In genomic region chr17:29847291-29847690, GRCm38 (mm10) we compare ENCODE assay signal across 15 mouse cellular contexts.
"Had no signal": no experiment of that assay in that cellular context is flagged by ENCODE, and none has a peak within 500 bp of the region (broad histone marks: within the 10 kb centered on the region; RNA-seq: fewer than 3 reads in every experiment).

No protein-coding gene starts in this region.

- H3K4me3 ChIP-seq: left cerebral cortex, adult 2 months; liver, embryonic 13.5 days; lung, embryonic 15.5 days; neural tube, embryonic 12.5 days; neural tube, embryonic 15.5 days had no signal

- DNase-seq: kidney, adult 2 months; kidney, postnatal 36 days; layer of hippocampus, postnatal 36 days; liver, embryonic 13.5 days; midbrain, embryonic 14.5 days; right cerebral cortex, adult 18-20 months; right cerebral cortex, postnatal 14 days; right cerebral cortex, postnatal 4 days; thymus, adult 2 months; thymus, postnatal 14 days; thymus, postnatal 4 days had no signal
